Mouse (Mus musculus): ENCODE measurements around the gene Lcn2. TPM values are rescaled to one million over a fixed set of nuclear protein-coding genes. Genes with fewer than 3 reads are reported as not detected.

The Lcn2 gene
- polyA plus RNA-seq, 1 experiment from 2014 or later: 0.35 TPM

- no peak overlapping the region; the same call in 1 of the 2 replicates for H3K4me2 ChIP-seq (ENCODE audit: low read depth, low read length)
- 76% methylated on average over 6 of the region's 6 CpGs for WGBS
These were observed 34.2 kb downstream of the Lcn2 start for GRCm38 (mm10) chr2:32353836-32354235.

GRCm38 (mm10) chr2:32353007-32353542 is 35.0 kb downstream of the Lcn2 start, which contains the start of gene Dnm1:
TSS of gene Dnm1 (minus strand) at chr2:32353338.
- peak; percentile 72 for ATAC-seq (ENCODE audit: low read depth)
- H3K27me3 ChIP-seq (ENCODE audit: control insufficient read depth, insufficient read depth, low read length): peaks cover 2% of the 10 kb centered on the region; the same call in 1 of the 2 replicates
- H3K9me3 ChIP-seq (ENCODE audit: control insufficient read depth, low read length): no peaks in the 10 kb centered on the region
- H3K36me3 ChIP-seq (ENCODE audit: control insufficient read depth, insufficient read depth, low read length): no peaks in the 10 kb centered on the region
- H3K4me1 ChIP-seq (ENCODE audit: control insufficient read depth, insufficient read depth, low read length): peaks cover 13% of the 10 kb centered on the region
- WGBS: under 1% methylated on average over 63 of the region's 63 CpGs
- H3K4me2 ChIP-seq (ENCODE audit: low read depth, low read length): peak within 1 kb of the TSS; percentile 66
- peak within 1 kb of the TSS; percentile 76 for H3K4me3 ChIP-seq (ENCODE audit: low read depth, low read length)
- peak within 1 kb of the TSS; percentile 94 for H3K9ac ChIP-seq (replicated peaks; ENCODE audit: low read depth, low read length)
- H3K27ac ChIP-seq (ENCODE audit: low read depth, low read length): peak within 1 kb of the TSS; percentile 94

More at GRCm38 (mm10) chr2:32353836-32354235, 34.2 kb downstream of the Lcn2 start:
- H3K4me1 ChIP-seq (ENCODE audit: control insufficient read depth, insufficient read depth, low read length): peaks cover 13% of the 10 kb centered on the region
- no peak overlapping the region for H3K9ac ChIP-seq (replicated peaks; ENCODE audit: low read depth, low read length)
- no peaks in the 10 kb centered on the region for H3K36me3 ChIP-seq (ENCODE audit: control insufficient read depth, insufficient read depth, low read length)
- ATAC-seq (ENCODE audit: low read depth): no peak
- peaks cover 2% of the 10 kb centered on the region; the same call in 1 of the 2 replicates for H3K27me3 ChIP-seq (ENCODE audit: control insufficient read depth, insufficient read depth, low read length)
- no peak overlapping the region for H3K4me3 ChIP-seq (ENCODE audit: low read depth, low read length)
- H3K27ac ChIP-seq (ENCODE audit: low read depth, low read length): no peak overlapping the region
- no peaks in the 10 kb centered on the region for H3K9me3 ChIP-seq (ENCODE audit: control insufficient read depth, low read length)

GRCm38 (mm10) chr2:32352151-32353006 is 35.7 kb downstream of the Lcn2 start, which contains the start of gene Ciz1:
TSS of gene Ciz1 (plus strand) at chr2:32352327.
- peaks cover 2% of the 10 kb centered on the region; the same call in 1 of the 2 replicates for H3K27me3 ChIP-seq (ENCODE audit: control insufficient read depth, insufficient read depth, low read length)
- under 1% methylated on average over 31 of the region's 52 CpGs for WGBS

GRCm38 (mm10) chr2:32351471-32351961 is 36.5 kb downstream of the Lcn2 start:
- Histone ChIP-seq H3K4me1 (ENCODE audit: control insufficient read depth, insufficient read depth, low read length) (peaks cover 13% of the 10 kb centered on the region), H3K9me3 (ENCODE audit: control insufficient read depth, low read length) (no peaks in the 10 kb centered on the region), H3K36me3 (ENCODE audit: control insufficient read depth, insufficient read depth, low read length) (peaks cover 4% of the 10 kb centered on the region; the same call in 1 of the 2 replicates), H3K27me3 (ENCODE audit: control insufficient read depth, insufficient read depth, low read length) (peaks cover 2% of the 10 kb centered on the region; the same call in 1 of the 2 replicates), H3K27ac (ENCODE audit: low read depth, low read length) (peak overlapping the region; percentile 94), H3K9ac (replicated peaks; ENCODE audit: low read depth, low read length) (peak overlapping the region; percentile 94), H3K4me3 (ENCODE audit: low read depth, low read length) (peak overlapping the region; percentile 76), H3K4me2 (ENCODE audit: low read depth, low read length) (peak overlapping the region; percentile 66)
- 50% methylated on average over 9 of the region's 9 CpGs for WGBS
- ATAC-seq (ENCODE audit: low read depth): no peak

More at GRCm38 (mm10) chr2:32352151-32353006, 35.7 kb downstream of the Lcn2 start, which contains the start of gene Ciz1:
- Histone ChIP-seq H3K27ac (ENCODE audit: low read depth, low read length) (peak within 1 kb of the TSS; percentile 94), H3K9ac (replicated peaks; ENCODE audit: low read depth, low read length) (peak within 1 kb of the TSS; percentile 94), H3K4me3 (ENCODE audit: low read depth, low read length) (peak within 1 kb of the TSS; percentile 76), H3K4me2 (ENCODE audit: low read depth, low read length) (peak within 1 kb of the TSS; percentile 66), H3K9me3 (ENCODE audit: control insufficient read depth, low read length) (no peaks in the 10 kb centered on the region), H3K36me3 (ENCODE audit: control insufficient read depth, insufficient read depth, low read length) (no peaks in the 10 kb centered on the region), H3K4me1 (ENCODE audit: control insufficient read depth, insufficient read depth, low read length) (peaks cover 13% of the 10 kb centered on the region)
- ATAC-seq (ENCODE audit: low read depth): peak; percentile 67

GRCm38 (mm10) chr2:32350471-32351051 is 37.5 kb downstream of the Lcn2 start:
- H3K4me1 ChIP-seq (ENCODE audit: control insufficient read depth, insufficient read depth, low read length): peaks cover 13% of the 10 kb centered on the region
- H3K4me2 ChIP-seq (ENCODE audit: low read depth, low read length): peak overlapping the region; percentile 4; the same call in 1 of the 2 replicates
- H3K9me3 ChIP-seq (ENCODE audit: control insufficient read depth, low read length): no peaks in the 10 kb centered on the region
- WGBS: 48% methylated on average over 13 of the region's 13 CpGs
- no peak overlapping the region; the same call in 1 of the 2 replicates for H3K9ac ChIP-seq (replicated peaks; ENCODE audit: low read depth, low read length)
- no peak overlapping the region for H3K27ac ChIP-seq (ENCODE audit: low read depth, low read length)
- ATAC-seq (ENCODE audit: low read depth): no peak
- peaks cover 4% of the 10 kb centered on the region; the same call in 1 of the 2 replicates for H3K36me3 ChIP-seq (ENCODE audit: control insufficient read depth, insufficient read depth, low read length)
- no peak overlapping the region for H3K4me3 ChIP-seq (ENCODE audit: low read depth, low read length)
- peaks cover 2% of the 10 kb centered on the region; the same call in 1 of the 2 replicates for H3K27me3 ChIP-seq (ENCODE audit: control insufficient read depth, insufficient read depth, low read length)

- no peak for ATAC-seq (ENCODE audit: low read depth)
- H3K9me3 ChIP-seq (ENCODE audit: control insufficient read depth, low read length): no peaks in the 10 kb centered on the region
- H3K9ac ChIP-seq (replicated peaks; ENCODE audit: low read depth, low read length): no peak overlapping the region
- H3K4me2 ChIP-seq (ENCODE audit: low read depth, low read length): no peak overlapping the region
- H3K27ac ChIP-seq (ENCODE audit: low read depth, low read length): no peak overlapping the region
- H3K4me1 ChIP-seq (ENCODE audit: control insufficient read depth, insufficient read depth, low read length): peaks cover 13% of the 10 kb centered on the region
- H3K36me3 ChIP-seq (ENCODE audit: control insufficient read depth, insufficient read depth, low read length): peaks cover 4% of the 10 kb centered on the region; the same call in 1 of the 2 replicates
- H3K27me3 ChIP-seq (ENCODE audit: control insufficient read depth, insufficient read depth, low read length): peaks cover 2% of the 10 kb centered on the region; the same call in 1 of the 2 replicates
- no peak overlapping the region for H3K4me3 ChIP-seq (ENCODE audit: low read depth, low read length)
- WGBS: 68% methylated on average over 8 of the region's 8 CpGs
These were observed 38.3 kb downstream of the Lcn2 start for GRCm38 (mm10) chr2:32349625-32350255.

- Histone ChIP-seq H3K4me3 (ENCODE audit: low read depth, low read length) (no peak overlapping the region), H3K9ac (replicated peaks; ENCODE audit: low read depth, low read length) (no peak overlapping the region), H3K27me3 (ENCODE audit: control insufficient read depth, insufficient read depth, low read length) (peaks cover 2% of the 10 kb centered on the region; the same call in 1 of the 2 replicates), H3K27ac (ENCODE audit: low read depth, low read length) (no peak overlapping the region), H3K4me1 (ENCODE audit: control insufficient read depth, insufficient read depth, low read length) (peaks cover 13% of the 10 kb centered on the region), H3K36me3 (ENCODE audit: control insufficient read depth, insufficient read depth, low read length) (peaks cover 4% of the 10 kb centered on the region; the same call in 1 of the 2 replicates), H3K4me2 (ENCODE audit: low read depth, low read length) (no peak overlapping the region), H3K9me3 (ENCODE audit: control insufficient read depth, low read length) (no peaks in the 10 kb centered on the region)
- ATAC-seq (ENCODE audit: low read depth): no peak
- WGBS: 90% methylated on average over 11 of the region's 11 CpGs
These were observed 39.7 kb downstream of the Lcn2 start for GRCm38 (mm10) chr2:32348311-32348710.

- H3K27me3 ChIP-seq (ENCODE audit: control insufficient read depth, insufficient read depth, low read length): no peaks in the 10 kb centered on the region
- peaks cover 16% of the 10 kb centered on the region for H3K4me1 ChIP-seq (ENCODE audit: control insufficient read depth, insufficient read depth, low read length)
- H3K9ac ChIP-seq (replicated peaks; ENCODE audit: low read depth, low read length): no peak overlapping the region
- H3K36me3 ChIP-seq (ENCODE audit: control insufficient read depth, insufficient read depth, low read length): peaks cover 4% of the 10 kb centered on the region; the same call in 1 of the 2 replicates
- H3K4me3 ChIP-seq (ENCODE audit: low read depth, low read length): no peak overlapping the region
- no peak overlapping the region for H3K27ac ChIP-seq (ENCODE audit: low read depth, low read length)
- WGBS: 73% methylated on average over 6 of the region's 6 CpGs
- no peak overlapping the region for H3K4me2 ChIP-seq (ENCODE audit: low read depth, low read length)
- no peak for ATAC-seq (ENCODE audit: low read depth)
- no peaks in the 10 kb centered on the region for H3K9me3 ChIP-seq (ENCODE audit: control insufficient read depth, low read length)
These were observed 41.0 kb downstream of the Lcn2 start for GRCm38 (mm10) chr2:32347019-32347418.

All from neural tube, embryonic 14.5 days (tissue).